Mouse (Mus musculus) embryonic facial prominence, embryonic 11.5 days (tissue): ENCODE data around the gene Ticrr. TPM values are rescaled to one million over a fixed set of nuclear protein-coding genes. Genes with fewer than 3 reads are reported as not detected.
A peak's percentile ranks its signal among the peaks of the same experiment; 100 is the strongest.

Experiments
- ATAC-seq: fragments of 200-750 bp; cut with Nextera tagmentation; replicated peaks from 2 replicates; pipeline ENCODE4 v1.8.0; 2017; ENCODE audit warnings: low read depth; ENCODE audit not compliant: insufficient number of reproducible peaks, low FRiP score, low TSS enrichment
- DNase-seq: peaks from one replicate; pipeline ENCODE4 v3.0.0-alpha.2; 2015; ENCODE audit warnings: low spot score
- H3K27ac ChIP-seq: fragments of 300-500 bp; sonication (generic); replicated peaks from 2 replicates; pipeline ENCODE4 v1.5.1; 2014; ENCODE audit warnings: mild to moderate bottlenecking, low read depth, low read length, control low read depth
- H3K27me3 ChIP-seq: fragments of 300-500 bp; sonication (generic); 2 replicates; pipeline ENCODE4 v1.6.1; 2014; ENCODE audit warnings: mild to moderate bottlenecking, low read length, moderate library complexity, mixed read lengths; ENCODE audit not compliant: control insufficient read depth, insufficient read depth
- H3K36me3 ChIP-seq: fragments of 300-500 bp; sonication (generic); replicated peaks from 2 replicates; pipeline ENCODE4 v1.6.1; 2014; ENCODE audit warnings: low read depth, mild to moderate bottlenecking, low read length, moderate library complexity, mixed read lengths; ENCODE audit not compliant: control insufficient read depth, insufficient read depth
- H3K4me1 ChIP-seq: fragments of 300-500 bp; sonication (generic); 2 replicates; pipeline ENCODE4 v1.6.1; 2014; ENCODE audit warnings: low read length, mixed read lengths; ENCODE audit not compliant: control insufficient read depth, insufficient read depth
- H3K4me2 ChIP-seq: fragments of 300-500 bp; sonication (generic); 2 replicates; pipeline ENCODE4 v1.6.1; 2014; ENCODE audit warnings: low read depth, mild to moderate bottlenecking, control low read depth, low read length, moderate library complexity
- H3K4me3 ChIP-seq: fragments of 300-500 bp; sonication (generic); 2 replicates; pipeline ENCODE4 v1.5.1; 2014; ENCODE audit warnings: low read depth, low read length, control low read depth
- H3K9ac ChIP-seq: fragments of 300-500 bp; sonication (generic); replicated peaks from 2 replicates; pipeline ENCODE4 v1.6.1; 2014; ENCODE audit warnings: mild to moderate bottlenecking, control low read depth, low read length
- H3K9me3 ChIP-seq: fragments of 300-500 bp; sonication (generic); replicated peaks from 2 replicates; pipeline ENCODE4 v1.6.1; 2016; ENCODE audit warnings: mild to moderate bottlenecking, low read length, inconsistent platforms, mixed read lengths; ENCODE audit not compliant: control insufficient read depth
- WGBS: fragments of 180-500 bp; shearing (Covaris S2); extraction: QIAGEN DNeasy Blood & Tissue Kit; methylation state at CpG from one replicate; pipeline ENCODE4 v1.1.7; 2014; 5-methylcytosine and 5-hydroxymethylcytosine counted together
- polyA plus RNA-seq: library from polyadenylated mRNA; unstranded; fragments of >200 nt; fragmentation: Nextera tagmentation; extraction: Ambion mirVana; gene quantifications from 2 replicates; pipeline ENCODE4 v1.2.1, GENCODE M21; 2014

The Ticrr gene
- polyA plus RNA-seq, result 15.3 and 16.3 TPM in 2 replicates

DNA sequence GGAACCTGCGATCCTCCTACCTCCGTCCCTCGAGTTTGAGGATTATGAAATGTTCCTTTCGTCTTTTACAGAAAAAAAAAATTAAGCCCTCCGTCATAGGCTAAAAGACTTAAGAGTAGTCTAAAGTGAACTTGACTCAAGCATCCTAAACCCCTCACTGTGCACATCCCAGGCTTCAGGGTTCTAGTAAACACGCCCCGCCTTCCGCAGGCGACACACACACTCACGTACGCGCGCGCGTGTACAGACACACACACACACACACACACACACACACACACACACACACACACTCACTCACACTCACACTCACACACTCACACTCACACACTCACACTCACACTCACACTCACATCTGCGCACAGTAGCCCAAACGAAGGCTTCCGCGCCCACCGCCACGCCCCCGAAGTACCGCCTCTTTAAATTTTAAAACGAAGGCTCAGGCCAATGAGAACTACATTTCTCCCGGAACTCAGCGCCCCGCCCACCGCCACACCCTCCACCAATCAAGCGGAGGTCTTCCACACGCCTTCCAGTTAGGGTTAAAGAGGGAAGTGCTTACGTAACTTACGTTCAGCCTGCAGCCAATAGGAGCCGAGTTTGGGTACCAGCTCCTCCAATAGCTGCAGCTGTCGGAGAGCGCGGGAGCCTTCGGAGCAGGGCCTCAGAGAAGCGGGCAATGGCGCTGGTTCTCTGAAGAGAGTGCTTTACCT, at the start of gene Ticrr:
Gene Ticrr (plus strand): TSS at position 619 of the 713 bp plus-strand sequence.
- peak within 1 kb of the TSS; percentile 87 for H3K4me3 ChIP-seq
- H3K27me3 ChIP-seq, result no peaks in the 10 kb centered on the region
- peak within 1 kb of the TSS; percentile 81 for H3K9ac ChIP-seq
- no peaks in the 10 kb centered on the region; the same call in 1 of the 2 replicates for H3K36me3 ChIP-seq
- peak; percentile 96 for ATAC-seq
- whole genome bisulfite sequencing, result under 1% methylated on average over 39 of the region's 39 CpGs
- DNase-seq, result peak; percentile 98
- 0 out of 2 replicates have a peak within 1 kb of the TSS, but pooled peaks have one; percentile 5 for H3K27ac ChIP-seq
- H3K4me1 ChIP-seq, result no peaks in the 10 kb centered on the region
- H3K9me3 ChIP-seq, result no peaks in the 10 kb centered on the region
- peak within 1 kb of the TSS; percentile 89 for H3K4me2 ChIP-seq

DNA sequence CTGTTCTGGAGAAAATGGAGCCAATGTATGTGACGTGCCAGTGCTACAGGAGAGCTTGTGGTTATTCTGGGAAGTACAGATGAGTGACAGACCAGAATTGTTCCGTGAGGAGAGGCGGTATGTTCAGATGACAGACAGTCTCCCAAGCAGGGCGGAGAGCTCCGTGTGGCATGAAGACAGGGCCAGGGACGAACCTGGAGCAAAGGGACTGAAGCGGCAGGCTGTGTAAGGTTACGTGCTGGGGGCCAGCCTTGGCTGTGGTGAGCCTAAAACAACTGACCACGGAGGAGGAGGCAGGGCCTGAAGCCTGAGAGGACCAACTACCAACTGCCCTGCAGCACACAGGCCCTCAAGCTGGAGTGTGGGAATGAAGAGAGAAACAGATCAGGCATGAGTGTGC, 48.1 kb upstream of the Ticrr start:
- Histone ChIP-seq H3K36me3 (no peaks in the 10 kb centered on the region), H3K4me1 (no peaks in the 10 kb centered on the region), H3K27me3 (peaks cover 16% of the 10 kb centered on the region), H3K4me2 (no peak overlapping the region), H3K9ac (no peak overlapping the region), H3K4me3 (no peak overlapping the region), H3K9me3 (no peaks in the 10 kb centered on the region), H3K27ac (no peak overlapping the region)
- 72% methylated on average over 9 of the region's 9 CpGs for WGBS
- no peak for DNase-seq
- no peak for ATAC-seq

DNA sequence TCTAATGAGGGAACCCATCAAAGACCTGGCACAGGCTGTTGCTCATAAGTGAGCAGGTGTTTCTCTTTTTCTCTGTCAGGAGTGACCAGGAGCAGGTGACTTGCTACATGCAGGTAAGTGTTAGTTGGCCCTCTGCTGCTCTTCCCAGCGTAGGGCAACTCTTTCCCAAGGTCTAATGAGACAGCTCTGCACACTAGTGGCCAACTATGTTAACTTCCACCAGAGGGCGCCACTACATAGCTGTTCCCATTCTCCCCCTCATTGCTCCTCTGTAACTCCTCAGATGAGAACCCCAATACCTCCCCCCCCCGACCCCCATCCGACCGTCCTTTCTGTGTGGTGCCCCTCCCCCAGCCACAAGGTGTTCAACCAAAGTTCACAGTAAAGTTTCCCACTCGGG, 47.2 kb upstream of the Ticrr start:
- Histone ChIP-seq H3K27ac (no peak overlapping the region), H3K4me3 (no peak overlapping the region), H3K9ac (no peak overlapping the region), H3K4me2 (no peak overlapping the region), H3K36me3 (no peaks in the 10 kb centered on the region), H3K4me1 (no peaks in the 10 kb centered on the region), H3K9me3 (no peaks in the 10 kb centered on the region), H3K27me3 (peaks cover 24% of the 10 kb centered on the region)
- ATAC-seq, result no peak
- peak; percentile 72 for DNase-seq
- WGBS, result 10% methylated on average over 6 of the region's 6 CpGs

GRCm38 (mm10) chr7:79613314-79613713, 46.7 kb upstream of the Ticrr start:
- Histone ChIP-seq H3K4me3 (no peak overlapping the region), H3K27ac (no peak overlapping the region), H3K36me3 (no peaks in the 10 kb centered on the region), H3K9ac (no peak overlapping the region), H3K9me3 (no peaks in the 10 kb centered on the region), H3K4me1 (no peaks in the 10 kb centered on the region), H3K4me2 (no peak overlapping the region), H3K27me3 (peaks cover 25% of the 10 kb centered on the region)
- WGBS, result 57% methylated on average over 11 of the region's 11 CpGs
- DNase-seq (no peak), ATAC-seq (no peak)

DNA sequence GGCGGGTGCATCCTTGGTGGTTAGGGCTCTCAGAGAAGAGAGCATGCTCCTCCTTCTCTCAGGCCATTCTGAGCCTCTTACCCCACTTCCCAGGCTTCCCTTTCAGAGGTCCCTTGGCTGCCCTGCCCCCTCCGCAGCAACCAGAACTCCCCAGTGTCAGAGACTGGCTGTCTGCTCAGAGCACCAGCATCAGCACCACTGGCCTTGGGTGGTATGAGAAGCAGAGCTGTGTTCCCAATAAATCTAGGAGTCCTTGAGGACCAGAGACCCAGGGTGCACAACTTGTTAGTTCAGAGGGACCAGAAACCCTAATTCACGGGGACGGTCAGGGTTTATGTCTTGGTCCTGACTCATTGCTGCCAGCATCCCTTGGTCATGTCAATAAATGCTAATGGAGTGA, 45.0 kb upstream of the Ticrr start:
- no peak overlapping the region for H3K4me3 ChIP-seq

GRCm38 (mm10) chr7:79615941-79616340, 44.1 kb upstream of the Ticrr start:
- Histone ChIP-seq H3K4me3 (no peak overlapping the region), H3K27ac (no peak overlapping the region), H3K9me3 (no peaks in the 10 kb centered on the region), H3K4me1 (no peaks in the 10 kb centered on the region), H3K27me3 (peaks cover 23% of the 10 kb centered on the region), H3K4me2 (no peak overlapping the region), H3K9ac (no peak overlapping the region), H3K36me3 (no peaks in the 10 kb centered on the region)
- DNase-seq (no peak), ATAC-seq (no peak)
- 68% methylated on average over 1 of the region's 1 CpGs for WGBS

More for the DNA sequence above, 45.0 kb upstream of the Ticrr start:
- Histone ChIP-seq H3K9ac (no peak overlapping the region), H3K27ac (no peak overlapping the region), H3K4me1 (no peaks in the 10 kb centered on the region), H3K36me3 (no peaks in the 10 kb centered on the region), H3K9me3 (no peaks in the 10 kb centered on the region), H3K4me2 (no peak overlapping the region), H3K27me3 (peaks cover 23% of the 10 kb centered on the region)
- 69% methylated on average over 4 of the region's 4 CpGs for WGBS
- DNase-seq (no peak), ATAC-seq (no peak)

DNA sequence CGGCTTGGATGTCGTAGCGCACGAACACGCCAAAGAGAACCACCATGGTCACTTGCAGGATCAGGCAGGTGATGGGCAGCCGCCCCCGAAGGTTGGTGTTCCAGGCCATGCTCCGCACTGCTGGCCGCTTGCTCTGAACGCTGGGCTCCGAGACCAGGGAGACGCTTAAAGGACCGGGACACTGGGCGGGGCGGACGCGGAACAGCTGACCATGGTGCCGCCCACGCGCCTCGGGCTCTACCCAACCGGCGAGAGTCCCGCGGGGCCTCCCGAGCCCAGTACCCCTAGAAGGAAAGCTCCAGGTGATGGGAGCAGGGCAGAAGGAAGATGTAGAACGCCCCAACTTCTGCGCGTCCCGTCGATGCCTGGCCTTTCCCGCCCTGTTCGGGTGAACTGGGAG, 42.6 kb upstream of the Ticrr start, which contains the start of gene Rhcg:
Gene Rhcg (minus strand): TSS at position 240 of the 400 bp plus-strand sequence.
- peaks cover 23% of the 10 kb centered on the region for H3K27me3 ChIP-seq
- no peaks in the 10 kb centered on the region for H3K9me3 ChIP-seq

DNA sequence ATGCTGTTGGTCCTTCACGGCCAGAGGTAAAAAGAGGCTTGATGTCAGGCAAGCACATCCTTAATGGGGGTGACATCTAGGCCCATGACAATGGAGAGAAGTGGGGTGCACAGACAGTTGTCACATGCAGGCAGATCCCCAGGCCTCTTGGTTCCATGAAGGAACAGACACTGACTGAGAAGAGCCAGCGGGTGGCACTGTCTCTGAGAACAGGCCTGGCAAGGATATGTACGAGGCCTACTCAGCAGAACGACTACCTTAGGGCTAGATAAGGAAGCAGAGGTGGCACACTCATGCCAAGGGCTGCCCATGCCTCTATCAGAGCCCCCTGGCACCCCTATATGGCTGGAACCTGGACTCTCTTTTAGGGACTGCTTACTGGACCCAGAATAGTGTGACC, 40.5 kb upstream of the Ticrr start:
- H3K36me3 ChIP-seq, result no peaks in the 10 kb centered on the region
- H3K4me2 ChIP-seq, result no peak overlapping the region
- no peak for ATAC-seq
- H3K27ac ChIP-seq, result no peak overlapping the region
- 68% methylated on average over 4 of the region's 4 CpGs for WGBS
- no peak overlapping the region for H3K9ac ChIP-seq
- no peaks in the 10 kb centered on the region for H3K4me1 ChIP-seq
- no peak for DNase-seq
- H3K4me3 ChIP-seq, result no peak overlapping the region
- no peaks in the 10 kb centered on the region for H3K9me3 ChIP-seq
- H3K27me3 ChIP-seq, result peaks cover 23% of the 10 kb centered on the region

More for the DNA sequence above, 42.6 kb upstream of the Ticrr start, which contains the start of gene Rhcg:
- DNase-seq (peak; percentile 3), ATAC-seq (no peak)
- H3K36me3 ChIP-seq, result no peaks in the 10 kb centered on the region
- no peaks in the 10 kb centered on the region for H3K4me1 ChIP-seq
- no peak within 1 kb of the TSS for H3K4me2 ChIP-seq
- no peak within 1 kb of the TSS for H3K4me3 ChIP-seq
- no peak within 1 kb of the TSS for H3K9ac ChIP-seq
- 8% methylated on average over 33 of the region's 33 CpGs for WGBS
- H3K27ac ChIP-seq, result no peak within 1 kb of the TSS
